In the genomic region with DNA sequence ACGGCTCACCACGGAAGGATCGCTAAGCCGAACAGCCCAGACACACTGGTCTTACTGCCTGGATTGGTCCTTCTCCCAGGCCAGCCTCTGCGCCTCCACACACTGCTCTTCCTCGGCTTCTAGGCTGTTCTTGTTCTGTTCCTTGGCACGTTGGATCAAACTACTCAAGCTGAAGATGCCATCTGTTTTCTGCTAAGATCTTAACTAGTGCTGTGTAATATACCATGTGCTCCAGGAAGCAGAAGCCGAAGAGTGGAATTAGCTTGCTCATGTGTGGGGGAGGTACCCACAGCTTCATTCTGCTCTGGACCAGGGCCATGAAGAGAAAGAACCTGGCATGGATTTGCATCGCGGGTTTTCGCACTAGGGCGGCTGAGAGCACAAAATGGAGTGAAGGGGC, we compare ENCODE assay signal across 9 mouse cellular contexts. TPM values are rescaled to one million over a fixed set of nuclear protein-coding genes. Genes with fewer than 3 reads are reported as not detected.
DNase-seq lines count a peak whose midpoint lies in the region.
"Had no signal": no experiment of that assay in that cellular context is flagged by ENCODE, and none has a peak within 500 bp of the region (broad histone marks: within the 10 kb centered on the region; RNA-seq: fewer than 3 reads in every experiment).

No protein-coding gene starts in this region.

- peak; percentile 64 to 77 for DNase-seq in layer of hippocampus, adult 18-20 months (ENCODE audit: low spot score in 2 of 2)
- DNase-seq in layer of hippocampus, postnatal 10 days (ENCODE audit: low spot score in 2 of 2) = no peak
- DNase-seq in cerebellum, adult 9-11 months = peak; percentile 50
- DNase-seq in left cerebral cortex, adult 11 months (ENCODE audit: low spot score) = peak; percentile 71
- DNase-seq in right cerebral cortex, postnatal 36 days (ENCODE audit: low spot score in 2 of 2) = peak; percentile 69 to 81
- DNase-seq in adrenal gland, adult 18-20 months (ENCODE audit: low spot score in 2 of 2) = no peak
- no peak for DNase-seq in kidney, postnatal 4 days
- DNase-seq in spleen, postnatal 10 days (ENCODE audit: low spot score in 2 of 2) = no peak
- DNase-seq: kidney, postnatal 25 days had no signal

RNA-seq across cellular contexts. Expression of a gene that starts 11.2 kb away (rescaled TPM):
- total RNA-seq in layer of hippocampus, adult 18-20 months (2021) = 100 to 1,000 TPM; 354 to 376 TPM
- 100 to 1,000 TPM; 278 to 285 TPM for total RNA-seq in layer of hippocampus, postnatal 10 days (2021)
- 100 to 1,000 TPM; 178 to 179 TPM for total RNA-seq in adrenal gland, adult 18-20 months (2021)

Comparison
In these comparisons a context has a peak if more than half of its experiments do, and no peak if none do; other contexts are left out.
1. DNase-seq: peak in layer of hippocampus, adult 18-20 months (2 of 2), cerebellum, adult 9-11 months (single experiment), left cerebral cortex, adult 11 months (single experiment) and right cerebral cortex, postnatal 36 days (2 of 2); none in layer of hippocampus, postnatal 10 days (0 of 2), adrenal gland, adult 18-20 months (0 of 2), kidney, postnatal 4 days (0 of 2) and spleen, postnatal 10 days (0 of 2).